Mouse (Mus musculus): Measurements from ENCODE around the gene Bax.
A peak's percentile ranks its signal among the peaks of the same experiment; 100 is the strongest.

Gene Bax

GRCm38 (mm10) chr7:45456721-45457203 lies 9.9 kb downstream of the Bax start:
- no peak for DNase-seq (ENCODE audit: low spot score)

- DNase-seq (ENCODE audit: low spot score): no peak
Observed at GRCm38 (mm10) chr7:45455932-45456696, 10.6 kb downstream of the Bax start.

- DNase-seq (ENCODE audit: low spot score): no peak
Observed at GRCm38 (mm10) chr7:45454971-45455370, 11.7 kb downstream of the Bax start.

GRCm38 (mm10) chr7:45451344-45451982 lies 15.2 kb downstream of the Bax start:
- peak; percentile 93 for DNase-seq (ENCODE audit: low spot score)

- DNase-seq (ENCODE audit: low spot score): no peak
Observed at GRCm38 (mm10) chr7:45449974-45450373, 16.7 kb downstream of the Bax start.

- no peak for DNase-seq (ENCODE audit: low spot score)
Observed at GRCm38 (mm10) chr7:45447325-45447990, 19.2 kb downstream of the Bax start.

- no peak for DNase-seq (ENCODE audit: low spot score)
Observed at GRCm38 (mm10) chr7:45446589-45446988, 20.1 kb downstream of the Bax start.

- DNase-seq (ENCODE audit: low spot score): no peak
Observed at GRCm38 (mm10) chr7:45443526-45444420, 22.9 kb downstream of the Bax start.

- no peak for DNase-seq (ENCODE audit: low spot score)
Observed at GRCm38 (mm10) chr7:45437521-45438276, 29.0 kb downstream of the Bax start, which contains the start of gene Ruvbl2. Ruvbl2 (minus strand) TSS chr7:45438096.

- DNase-seq (ENCODE audit: low spot score): no peak
Observed at GRCm38 (mm10) chr7:45437046-45437445, 29.7 kb downstream of the Bax start.

- no peak for DNase-seq (ENCODE audit: low spot score)
Observed at GRCm38 (mm10) chr7:45436444-45436843, 30.3 kb downstream of the Bax start.

- DNase-seq (ENCODE audit: low spot score): no peak
Observed at GRCm38 (mm10) chr7:45435038-45435437, 31.7 kb downstream of the Bax start.

GRCm38 (mm10) chr7:45434203-45435015 lies 32.3 kb downstream of the Bax start, which contains the start of gene Gys1:
Gys1 (plus strand) TSS chr7:45434844.
- peak; percentile 100 for DNase-seq (ENCODE audit: low spot score)

- no peak for DNase-seq (ENCODE audit: low spot score)
Observed at GRCm38 (mm10) chr7:45433835-45434202, 32.9 kb downstream of the Bax start.

GRCm38 (mm10) chr7:45426556-45426955 lies 40.1 kb downstream of the Bax start:
- no peak for DNase-seq (ENCODE audit: low spot score)

- no peak for DNase-seq (ENCODE audit: low spot score)
Observed at GRCm38 (mm10) chr7:45421194-45421593, 45.5 kb downstream of the Bax start.

- DNase-seq (ENCODE audit: low spot score): no peak
Observed at GRCm38 (mm10) chr7:45420615-45420919, 46.1 kb downstream of the Bax start, which contains the start of gene Lhb. Lhb (plus strand) TSS chr7:45420820.

- DNase-seq (ENCODE audit: low spot score): no peak
Observed at GRCm38 (mm10) chr7:45419859-45420614, 46.7 kb downstream of the Bax start.

- no peak for DNase-seq (ENCODE audit: low spot score)
Observed at GRCm38 (mm10) chr7:45417962-45418492, 48.7 kb downstream of the Bax start.

Data from testis, postnatal 10 days (tissue).